Mouse (Mus musculus) liver, postnatal 0 days (tissue): ENCODE results near the gene Trappc4.
"Not testable (repeated sequence)": the region's sequence is repeated elsewhere in the genome, so short reads cannot be mapped to it uniquely, and the experiment has no call there.

Experiments
- CTCF ChIP-seq: sonication (generic); IDR thresholded peaks from 2 replicates; pipeline ENCODE4 v1.5.1; 2016; ENCODE audit warnings: antibody characterized with exemption, low read depth
- EP300 ChIP-seq: IDR thresholded peaks from 2 replicates; pipeline ENCODE4 v1.6.1; 2016; ENCODE audit warnings: antibody characterized with exemption, low read depth, mild to moderate bottlenecking

GRCm38 (mm10) chr9:44408693-44409092 lies 1.3 kb upstream of the Trappc4 start:
- TF ChIP-seq CTCF, EP300: not testable (repeated sequence)
